ENCODE assay signal across 8 mouse cellular contexts in genomic region chr13:3694599-3695343, GRCm38 (mm10).
DNase-seq lines count a peak whose midpoint lies in the region; ATAC-seq and TF ChIP-seq lines count a peak whose summit lies in the region.

No protein-coding gene starts in this region.

- no peaks in the 10 kb centered on the region for H3K27me3 ChIP-seq in heart, postnatal 0 days (ENCODE audit: control insufficient read depth, insufficient read depth, low read length)
- H3K27me3 ChIP-seq in stomach, embryonic 14.5 days (ENCODE audit: control insufficient read depth, insufficient read depth, low read length), result no peaks in the 10 kb centered on the region

- peaks cover 16% of the 10 kb centered on the region; the same call in 1 of the 2 replicates for H3K4me1 ChIP-seq in heart, postnatal 0 days (ENCODE audit: control insufficient read depth, insufficient read depth)
- H3K4me1 ChIP-seq in stomach, embryonic 14.5 days (ENCODE audit: control insufficient read depth, insufficient read depth, low read length), result peaks cover 7% of the 10 kb centered on the region

- peak; percentile 49; the same call in 1 of the 2 replicates for TF ChIP-seq EP300 in heart, postnatal 0 days (IDR thresholded peaks at IDR 0.05; ENCODE audit: low read depth)

- peak; percentile 98 for ATAC-seq in heart, postnatal 0 days (ENCODE audit: insufficient read depth, low read depth)
- ATAC-seq in stomach, embryonic 14.5 days (ENCODE audit: insufficient number of reproducible peaks, insufficient read depth, low FRiP score, low read depth), result peak; percentile 97
- no peak for ATAC-seq in megakaryocyte, adult 5-6 weeks (ENCODE audit: poor library complexity, severe bottlenecking)

- H3K4me3 ChIP-seq in heart, postnatal 0 days (ENCODE audit: low read depth, low read length), result no peak overlapping the region
- no peak overlapping the region for H3K4me3 ChIP-seq in stomach, embryonic 14.5 days (ENCODE audit: low read depth, low read length)

- no peaks in the 10 kb centered on the region for H3K36me3 ChIP-seq in heart, postnatal 0 days (replicated peaks; ENCODE audit: control insufficient read depth, insufficient read depth, low read length)
- no peaks in the 10 kb centered on the region for H3K36me3 ChIP-seq in stomach, embryonic 14.5 days (ENCODE audit: control insufficient read depth, insufficient read depth, low read length)

- no peak for TF ChIP-seq CTCF in heart, postnatal 0 days (IDR thresholded peaks at IDR 0.05; ENCODE audit: low read depth)

- H3K27ac ChIP-seq in heart, postnatal 0 days (ENCODE audit: low read depth), result peak overlapping the region; percentile 89
- H3K27ac ChIP-seq in stomach, embryonic 14.5 days (ENCODE audit: low read length), result no peak overlapping the region

- peak; percentile 14 for DNase-seq in adrenal gland, adult 2 months
- no peak for DNase-seq in adrenal gland, postnatal 4 days (ENCODE audit: low spot score in 2 of 2)
- peak; percentile 83 for DNase-seq in embryo, embryonic 10.5 days (ENCODE audit: low spot score)
- DNase-seq in heart, postnatal 0 days (ENCODE audit: low spot score), result peak; percentile 94
- DNase-seq in liver, result peak; percentile 25
- no peak for DNase-seq in layer of hippocampus, postnatal 14 days (ENCODE audit: low spot score in 2 of 2)

- H3K9me3 ChIP-seq in heart, postnatal 0 days (replicated peaks; ENCODE audit: control insufficient read depth, low read length), result no peaks in the 10 kb centered on the region
- no peaks in the 10 kb centered on the region for H3K9me3 ChIP-seq in stomach, embryonic 14.5 days (ENCODE audit: control insufficient read depth, low read depth, low read length)

- 9% methylated on average over 11 of the region's 11 CpGs for WGBS in heart, postnatal 0 days
- 8% methylated on average over 11 of the region's 11 CpGs for WGBS in stomach, embryonic 14.5 days

- H3K4me2 ChIP-seq in heart, postnatal 0 days (ENCODE audit: low read depth, low read length), result peak overlapping the region; percentile 42; the same call in 1 of the 2 replicates
- 0 out of 2 replicates have a peak overlapping the region, but pooled peaks have one; percentile 0 for H3K4me2 ChIP-seq in stomach, embryonic 14.5 days (replicated peaks; ENCODE audit: low read depth, low read length)

- H3K9ac ChIP-seq in heart, postnatal 0 days (replicated peaks; ENCODE audit: low read depth, low read length), result no peak overlapping the region
- no peak overlapping the region for H3K9ac ChIP-seq in stomach, embryonic 14.5 days (replicated peaks; ENCODE audit: low read depth, low read length)

Comparison
In these comparisons a context has a peak if more than half of its experiments do, and no peak if none do; other contexts are left out.
1. DNase-seq: peak in adrenal gland, adult 2 months (single experiment), embryo, embryonic 10.5 days (single experiment), heart, postnatal 0 days (single experiment) and liver (single experiment); none in adrenal gland, postnatal 4 days (0 of 2) and layer of hippocampus, postnatal 14 days (0 of 2).